Mouse (Mus musculus): ENCODE data around the gene Gm5767. TPM values are rescaled to one million over a fixed set of nuclear protein-coding genes. Genes with fewer than 3 reads are reported as not detected.

Gene Gm5767
- polyA plus RNA-seq, 1 experiment from 2014 or later, result not detected

DNA sequence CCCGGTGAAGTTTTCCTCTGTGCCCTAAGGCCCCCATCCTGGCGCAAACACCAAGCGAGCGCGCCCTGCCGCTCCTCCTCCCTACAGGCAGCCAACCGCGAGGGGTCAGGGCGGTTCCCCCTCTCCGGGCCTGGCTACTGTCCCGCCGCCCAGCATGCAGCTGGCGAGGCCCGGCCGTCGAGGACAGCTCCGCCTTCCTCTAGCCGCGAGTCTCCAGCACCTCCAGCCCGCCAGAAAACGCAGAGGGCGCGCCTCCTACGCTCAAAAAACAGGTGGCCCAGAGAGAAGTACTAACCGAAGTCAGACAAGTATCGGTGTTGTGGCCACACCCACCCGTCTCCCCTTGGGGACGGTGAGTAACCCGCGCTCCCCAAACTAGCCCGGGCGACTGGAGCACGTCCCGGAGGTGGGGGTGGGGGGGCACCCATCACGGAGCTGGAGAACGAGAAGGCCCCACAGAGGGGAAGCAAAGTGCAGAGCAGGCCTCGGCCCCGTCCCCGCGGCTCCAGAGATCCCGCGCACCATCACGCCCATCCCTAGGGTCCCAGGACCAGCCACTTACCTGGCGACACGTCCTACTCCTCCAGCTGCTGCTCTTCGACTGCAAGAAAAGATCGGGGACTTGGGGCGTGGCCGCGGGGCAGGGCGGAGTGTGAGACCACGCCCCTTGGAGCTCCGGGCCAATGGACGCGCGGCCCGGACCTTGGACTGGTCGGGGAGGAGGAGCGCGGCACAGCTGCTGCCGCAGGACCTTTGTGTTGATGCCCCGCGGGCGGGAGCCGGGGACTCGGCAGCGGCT, 8.8 kb upstream of the Gm5767 start, which contains the start of gene Carhsp1:
TSS of gene Carhsp1 (minus strand) at position 605 of the 799 bp plus-strand sequence.
- Histone ChIP-seq H3K36me3 (ENCODE audit: poor library complexity, severe bottlenecking) (no peaks in the 10 kb centered on the region), H3K4me3 (peak within 1 kb of the TSS; percentile 73), H3K4me2 (peak within 1 kb of the TSS; percentile 73), H3K27me3 (peaks cover 15% of the 10 kb centered on the region), H3K27ac (peak within 1 kb of the TSS; percentile 78), H3K9me3 (replicated peaks) (no peaks in the 10 kb centered on the region), H3K9ac (peak within 1 kb of the TSS; percentile 80), H3K4me1 (peaks cover 42% of the 10 kb centered on the region)
- ATAC-seq, result peak; percentile 94
- WGBS, result under 1% methylated on average over 62 of the region's 67 CpGs

DNA sequence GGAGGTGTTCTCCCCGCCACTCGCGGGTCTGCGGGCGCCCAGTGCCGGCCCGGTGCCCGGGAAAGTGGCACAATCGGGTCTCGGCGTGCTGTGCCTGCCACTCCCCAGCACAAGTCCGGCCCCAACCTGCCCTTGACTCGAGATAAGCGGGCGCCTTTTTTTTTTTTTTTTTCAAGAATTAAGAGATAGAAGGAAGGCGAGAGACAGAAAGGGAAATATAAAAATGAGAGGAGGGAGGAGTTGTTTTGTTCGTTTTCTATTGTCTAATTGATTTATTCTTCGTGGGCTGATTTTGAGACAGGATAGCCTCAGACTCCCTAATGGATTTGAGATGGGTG, 8.3 kb upstream of the Gm5767 start:
- peak overlapping the region; percentile 80 for H3K9ac ChIP-seq
- peaks cover 15% of the 10 kb centered on the region for H3K27me3 ChIP-seq
- peak overlapping the region; percentile 73 for H3K4me2 ChIP-seq
- no peaks in the 10 kb centered on the region for H3K9me3 ChIP-seq (replicated peaks)
- H3K27ac ChIP-seq, result no peak overlapping the region
- H3K4me1 ChIP-seq, result peaks cover 37% of the 10 kb centered on the region
- no peak for ATAC-seq
- under 1% methylated on average over 18 of the region's 18 CpGs for WGBS
- H3K4me3 ChIP-seq, result peak overlapping the region; percentile 73
- H3K36me3 ChIP-seq (ENCODE audit: poor library complexity, severe bottlenecking), result no peaks in the 10 kb centered on the region

DNA sequence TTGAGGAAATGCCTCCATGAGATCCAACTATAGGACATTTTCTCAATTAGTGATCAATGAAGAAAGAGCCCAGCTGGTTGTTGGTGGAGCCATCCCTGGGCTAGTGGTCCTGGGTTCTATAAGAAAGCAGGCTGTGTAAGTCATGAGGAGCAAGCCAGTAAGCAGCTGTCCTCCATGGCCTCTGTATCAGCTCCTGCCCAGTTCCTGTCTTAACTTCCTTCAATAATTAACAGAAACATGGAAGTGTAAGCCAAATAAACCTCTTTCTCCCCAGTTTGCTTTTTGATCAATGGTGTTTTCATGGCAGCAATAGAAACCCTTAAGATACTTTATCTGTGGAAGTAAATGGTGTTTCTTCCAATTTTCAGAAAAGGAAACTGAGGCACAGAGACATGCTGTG, 7.8 kb upstream of the Gm5767 start:
- H3K27ac ChIP-seq, result no peak overlapping the region
- no peak overlapping the region for H3K9ac ChIP-seq
- H3K4me1 ChIP-seq, result peaks cover 33% of the 10 kb centered on the region
- ATAC-seq, result no peak
- peaks cover 15% of the 10 kb centered on the region for H3K27me3 ChIP-seq
- peak overlapping the region; percentile 73; the same call in 1 of the 2 replicates for H3K4me2 ChIP-seq
- no peaks in the 10 kb centered on the region for H3K36me3 ChIP-seq (ENCODE audit: poor library complexity, severe bottlenecking)
- H3K9me3 ChIP-seq (replicated peaks), result no peaks in the 10 kb centered on the region
- peak overlapping the region; percentile 73; the same call in 1 of the 2 replicates for H3K4me3 ChIP-seq

DNA sequence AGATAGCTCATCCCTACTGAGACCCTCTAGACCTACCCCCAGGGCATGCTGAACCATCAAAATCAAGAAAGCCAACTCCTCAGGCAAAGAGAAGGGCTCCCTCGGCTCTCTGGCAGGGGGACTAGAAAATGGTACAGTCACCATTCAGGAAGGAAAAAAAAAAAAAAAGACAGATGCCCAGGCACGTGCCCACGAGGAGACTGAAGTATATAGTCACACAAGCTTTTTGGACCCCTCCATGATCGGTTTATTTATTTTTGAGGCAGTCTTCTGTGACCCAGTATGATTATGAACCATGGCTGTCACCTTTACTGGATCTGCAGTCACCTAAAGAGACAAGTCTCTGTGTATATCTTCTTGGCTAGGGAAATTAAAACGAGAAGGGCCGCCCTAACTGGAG, 7.2 kb upstream of the Gm5767 start:
- 75% methylated on average over 6 of the region's 6 CpGs for WGBS
- H3K4me3 ChIP-seq, result no peak overlapping the region
- no peak for ATAC-seq

DNA sequence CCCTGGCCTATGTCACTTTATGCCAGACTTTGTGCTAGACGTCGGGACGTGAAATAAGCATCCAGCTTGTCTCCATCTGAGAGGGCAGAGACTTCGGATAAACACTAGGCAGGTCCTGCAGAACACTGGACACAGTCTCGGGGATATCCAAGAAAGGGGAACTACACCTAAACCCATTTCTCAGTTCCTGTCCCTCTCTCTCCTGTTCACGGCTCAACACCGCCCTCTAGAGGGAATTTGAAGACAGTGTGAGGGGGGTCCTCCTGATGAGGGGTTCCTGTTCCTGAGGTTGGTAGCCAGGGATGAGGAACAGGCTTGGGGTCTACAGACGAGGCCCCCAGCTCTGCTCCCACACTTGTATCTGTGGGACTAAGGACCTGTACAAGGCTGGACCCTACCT, 6.4 kb upstream of the Gm5767 start:
- Histone ChIP-seq H3K4me1 (peaks cover 19% of the 10 kb centered on the region), H3K36me3 (ENCODE audit: poor library complexity, severe bottlenecking) (no peaks in the 10 kb centered on the region), H3K9me3 (replicated peaks) (no peaks in the 10 kb centered on the region), H3K9ac (no peak overlapping the region), H3K27ac (no peak overlapping the region), H3K27me3 (peaks cover 15% of the 10 kb centered on the region), H3K4me2 (no peak overlapping the region), H3K4me3 (no peak overlapping the region)
- WGBS, result 5% methylated on average over 8 of the region's 8 CpGs
- ATAC-seq, result 0 out of 2 replicates have a peak, but pooled peaks have one; percentile 2

More for the DNA sequence above, 7.2 kb upstream of the Gm5767 start:
- Histone ChIP-seq H3K4me1 (peaks cover 27% of the 10 kb centered on the region), H3K27me3 (peaks cover 15% of the 10 kb centered on the region), H3K4me2 (no peak overlapping the region), H3K9me3 (replicated peaks) (no peaks in the 10 kb centered on the region), H3K27ac (no peak overlapping the region), H3K9ac (no peak overlapping the region), H3K36me3 (ENCODE audit: poor library complexity, severe bottlenecking) (no peaks in the 10 kb centered on the region)

DNA sequence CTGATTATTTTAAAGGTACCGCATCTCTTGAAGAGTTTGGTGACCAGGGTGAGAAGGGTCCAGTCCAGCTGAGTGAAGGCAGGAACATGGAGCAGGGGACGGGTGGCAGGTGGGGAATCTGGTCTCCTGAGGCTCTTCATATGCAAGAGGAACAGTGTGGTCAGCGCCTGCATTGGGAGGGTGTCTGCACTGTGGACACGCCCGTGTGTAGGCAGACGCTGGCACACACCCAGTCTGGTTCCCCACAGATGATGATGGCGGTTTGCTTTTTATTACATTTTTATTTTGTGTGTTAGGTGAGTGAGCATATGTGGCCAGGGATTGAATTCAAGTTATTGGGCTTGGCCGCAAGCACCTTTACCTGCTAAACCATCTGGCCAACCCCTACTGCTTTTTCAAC, 5.0 kb upstream of the Gm5767 start:
- Histone ChIP-seq H3K4me2 (no peak overlapping the region), H3K4me3 (no peak overlapping the region), H3K27ac (no peak overlapping the region), H3K9me3 (replicated peaks) (no peaks in the 10 kb centered on the region), H3K27me3 (peaks cover 15% of the 10 kb centered on the region), H3K4me1 (peaks cover 5% of the 10 kb centered on the region), H3K36me3 (ENCODE audit: poor library complexity, severe bottlenecking) (no peaks in the 10 kb centered on the region), H3K9ac (no peak overlapping the region)
- ATAC-seq, result no peak
- 83% methylated on average over 8 of the region's 8 CpGs for WGBS

DNA sequence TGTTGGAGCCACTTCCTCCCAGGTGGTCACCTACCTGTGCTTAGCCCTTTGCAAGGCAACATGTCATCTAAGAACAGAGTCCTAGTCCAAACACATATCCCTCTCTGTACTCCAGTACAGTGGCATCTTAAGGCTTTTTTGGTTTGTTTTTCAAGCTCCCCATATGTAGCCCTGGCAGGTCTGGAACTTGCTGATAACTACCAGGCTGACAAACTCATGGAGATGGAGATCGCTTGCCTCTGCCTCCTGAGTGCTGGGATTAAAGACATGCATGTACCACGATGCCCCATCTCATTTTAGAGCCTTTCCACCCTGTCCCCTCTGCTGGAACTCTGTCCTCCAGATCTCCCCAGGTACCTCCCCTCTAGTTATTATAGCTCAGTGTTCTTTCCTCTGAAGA, 4.3 kb upstream of the Gm5767 start:
- no peak overlapping the region for H3K9ac ChIP-seq
- no peak overlapping the region for H3K4me3 ChIP-seq
- peaks cover 15% of the 10 kb centered on the region for H3K27me3 ChIP-seq
- no peak overlapping the region for H3K27ac ChIP-seq
- H3K4me2 ChIP-seq, result no peak overlapping the region
- WGBS, result 76% methylated on average over 2 of the region's 2 CpGs
- H3K9me3 ChIP-seq (replicated peaks), result no peaks in the 10 kb centered on the region
- ATAC-seq, result no peak
- no peaks in the 10 kb centered on the region; the same call in 1 of the 2 replicates for H3K4me1 ChIP-seq
- no peaks in the 10 kb centered on the region for H3K36me3 ChIP-seq (ENCODE audit: poor library complexity, severe bottlenecking)

DNA sequence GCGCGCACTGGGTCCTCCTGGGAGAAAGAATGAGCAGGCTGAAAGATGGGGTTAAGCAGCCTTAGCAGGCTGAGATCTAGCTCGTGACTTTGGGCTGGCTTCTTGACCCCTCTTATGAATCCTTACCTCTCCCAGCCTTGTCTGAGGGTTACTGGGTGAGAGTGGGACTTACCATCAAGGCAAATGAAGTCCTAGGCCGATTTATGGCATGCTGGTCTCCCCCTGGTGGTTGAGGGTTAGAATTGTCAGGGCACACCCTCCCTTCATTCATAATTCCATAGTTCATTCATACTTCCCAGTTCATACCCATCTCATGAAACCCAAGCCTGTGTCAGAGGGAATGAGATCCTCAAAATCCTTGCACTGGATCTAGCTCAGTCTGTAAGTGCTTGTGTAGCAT, 3.8 kb upstream of the Gm5767 start:
- Histone ChIP-seq H3K4me3 (no peak overlapping the region), H3K36me3 (ENCODE audit: poor library complexity, severe bottlenecking) (no peaks in the 10 kb centered on the region)
- WGBS, result 52% methylated on average over 4 of the region's 4 CpGs

DNA sequence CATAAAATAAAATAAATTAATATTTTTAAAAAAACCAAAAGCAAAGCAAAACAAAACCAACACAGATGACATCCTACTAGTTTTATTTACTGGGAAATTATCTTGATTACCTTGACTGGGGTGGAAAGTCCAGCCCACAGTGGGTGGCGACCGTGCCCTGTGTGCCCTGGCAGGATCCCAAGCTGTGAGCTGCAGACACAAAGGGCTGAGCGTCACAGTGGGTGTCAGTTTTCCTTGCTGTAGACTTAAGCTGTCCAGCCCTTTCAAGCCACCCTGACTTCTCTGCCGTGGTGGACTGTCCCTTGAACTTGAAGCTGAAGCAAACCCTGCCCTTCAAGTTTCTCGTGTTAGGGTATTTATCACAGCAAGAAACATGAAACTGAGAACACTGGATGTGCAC, 2.5 kb upstream of the Gm5767 start:
- no peaks in the 10 kb centered on the region for H3K9me3 ChIP-seq (replicated peaks)
- no peak for ATAC-seq
- no peak overlapping the region for H3K9ac ChIP-seq
- H3K27me3 ChIP-seq, result peaks cover 11% of the 10 kb centered on the region
- H3K4me3 ChIP-seq, result no peak overlapping the region
- no peaks in the 10 kb centered on the region for H3K4me1 ChIP-seq
- H3K36me3 ChIP-seq (ENCODE audit: poor library complexity, severe bottlenecking), result no peaks in the 10 kb centered on the region
- WGBS, result 47% methylated on average over 5 of the region's 5 CpGs
- H3K4me2 ChIP-seq, result no peak overlapping the region
- H3K27ac ChIP-seq, result no peak overlapping the region

More for the DNA sequence above, 3.8 kb upstream of the Gm5767 start:
- Histone ChIP-seq H3K27ac (no peak overlapping the region), H3K9ac (no peak overlapping the region), H3K4me2 (no peak overlapping the region), H3K9me3 (replicated peaks) (no peaks in the 10 kb centered on the region), H3K4me1 (no peaks in the 10 kb centered on the region), H3K27me3 (peaks cover 15% of the 10 kb centered on the region)
- no peak for ATAC-seq

DNA sequence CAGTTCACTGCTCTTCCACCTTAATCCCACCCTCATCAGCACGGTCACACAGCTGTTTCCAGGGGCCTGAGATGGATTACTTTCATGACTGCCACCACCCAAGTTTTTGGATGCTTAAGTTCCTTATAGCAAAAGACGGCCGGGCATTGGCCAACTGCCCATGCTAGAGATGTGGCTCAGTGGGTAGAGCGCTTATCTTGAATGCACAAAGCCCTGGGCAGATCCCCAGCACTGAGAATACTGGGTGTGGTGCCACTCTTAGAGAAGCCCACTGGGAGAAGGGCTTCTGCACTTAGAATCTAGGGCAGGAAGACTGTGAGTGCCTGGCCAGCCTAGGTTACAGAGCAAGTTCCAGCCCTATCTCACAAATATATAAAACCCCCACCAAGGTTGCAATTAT, 1.9 kb upstream of the Gm5767 start:
- Histone ChIP-seq H3K36me3 (ENCODE audit: poor library complexity, severe bottlenecking) (no peaks in the 10 kb centered on the region), H3K4me2 (no peak overlapping the region), H3K27me3 (peaks cover 5% of the 10 kb centered on the region), H3K27ac (no peak overlapping the region), H3K4me1 (no peaks in the 10 kb centered on the region), H3K9ac (no peak overlapping the region), H3K4me3 (no peak overlapping the region), H3K9me3 (replicated peaks) (no peaks in the 10 kb centered on the region)
- no peak for ATAC-seq
- 87% methylated on average over 4 of the region's 4 CpGs for WGBS

DNA sequence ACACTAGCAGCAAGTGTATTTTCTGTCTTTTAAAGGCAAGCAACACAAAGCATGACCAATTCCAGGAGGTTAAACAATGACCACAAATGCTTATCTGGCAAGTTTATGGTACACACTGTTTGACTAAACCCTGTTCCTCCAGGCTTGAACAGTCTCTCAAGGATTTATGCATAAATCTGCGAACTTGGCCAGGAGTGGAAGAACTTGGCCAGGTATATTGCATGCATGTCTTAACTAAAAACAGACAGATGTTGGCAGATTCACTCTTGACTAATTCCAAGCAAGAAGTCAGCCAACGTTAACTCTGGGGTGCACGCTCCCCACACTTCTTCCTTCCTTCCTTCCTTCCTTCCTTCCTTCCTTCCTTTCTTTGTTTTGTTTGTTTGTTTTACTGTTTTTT, 790 bp upstream of the Gm5767 start:
- Histone ChIP-seq H3K4me3 (no peak overlapping the region), H3K27me3 (no peaks in the 10 kb centered on the region), H3K4me1 (no peaks in the 10 kb centered on the region), H3K36me3 (ENCODE audit: poor library complexity, severe bottlenecking) (no peaks in the 10 kb centered on the region), H3K9ac (no peak overlapping the region), H3K27ac (no peak overlapping the region), H3K9me3 (replicated peaks) (no peaks in the 10 kb centered on the region), H3K4me2 (no peak overlapping the region)
- 93% methylated on average over 3 of the region's 3 CpGs for WGBS
- no peak for ATAC-seq

DNA sequence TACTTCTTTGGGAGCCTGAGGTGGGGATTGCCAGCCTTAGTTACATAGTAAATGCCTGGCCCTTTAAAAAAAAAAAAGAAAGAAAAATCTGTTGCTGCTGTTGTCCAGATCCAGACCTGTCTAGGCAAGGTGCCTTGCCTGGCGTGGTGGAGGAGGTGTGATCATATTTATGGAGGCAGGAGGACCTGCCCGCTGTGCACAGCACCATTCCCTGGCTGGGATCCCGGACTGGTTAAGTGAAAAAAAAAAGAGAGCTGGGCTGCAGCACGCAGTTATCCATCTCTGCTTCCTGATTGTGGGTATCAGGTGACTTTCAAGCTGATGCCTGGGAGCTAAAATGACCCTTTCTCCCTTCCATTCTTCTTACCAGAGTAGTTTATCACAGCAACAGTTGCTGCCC, 4.5 kb downstream of the Gm5767 start:
- Histone ChIP-seq H3K4me1 (no peaks in the 10 kb centered on the region), H3K9ac (no peak overlapping the region), H3K27me3 (no peaks in the 10 kb centered on the region), H3K27ac (no peak overlapping the region), H3K9me3 (replicated peaks) (no peaks in the 10 kb centered on the region), H3K36me3 (ENCODE audit: poor library complexity, severe bottlenecking) (peaks cover 34% of the 10 kb centered on the region), H3K4me3 (no peak overlapping the region), H3K4me2 (no peak overlapping the region)
- no peak for ATAC-seq
- WGBS, result 85% methylated on average over 4 of the region's 4 CpGs
